Mouse (Mus musculus): ENCODE measurements around the gene Pappa. TPM values are rescaled to one million over a fixed set of nuclear protein-coding genes. Genes with fewer than 3 reads are reported as not detected.

Pappa gene
- total and polyA plus RNA-seq, 3 experiments: not detected

DNA sequence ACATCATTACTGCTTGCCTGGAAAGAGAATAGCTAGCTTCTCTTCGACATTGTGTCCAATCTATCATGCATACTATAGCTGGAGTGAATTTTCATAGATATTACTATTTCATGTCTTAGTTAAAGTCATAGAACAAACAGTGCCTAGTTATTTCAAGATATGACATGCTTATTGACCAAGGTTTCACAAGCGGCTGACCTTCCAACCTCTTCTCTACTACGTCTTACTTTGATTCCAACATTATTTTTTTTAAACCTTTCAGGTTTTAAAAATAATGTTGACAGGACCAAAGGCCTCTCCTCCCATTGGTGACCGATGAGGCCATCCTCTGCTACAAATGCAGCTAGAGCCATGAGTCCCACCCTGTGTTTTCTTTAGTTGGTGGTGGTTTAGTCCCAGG, 255.5 kb downstream of the Pappa start:
- Histone ChIP-seq H3K4me1 (ENCODE audit: control insufficient read depth in 1 of 2, insufficient read depth in 2 of 2, low read length in 2 of 2) (no peaks in the 10 kb centered on the region), H3K27ac (ENCODE audit: control insufficient read depth, low read depth, low read length) (no peak overlapping the region), H3K36me3 (ENCODE audit: control insufficient read depth in 1 of 2, insufficient read depth in 2 of 2, low read length in 2 of 2) (no peaks in the 10 kb centered on the region), H3K4me3 (ENCODE audit: control insufficient read depth in 1 of 2, insufficient read depth in 1 of 2, low read depth in 2 of 2, low read length in 2 of 2) (no peak overlapping the region), H3K9ac (ENCODE audit: control insufficient read depth, low read depth, low read length, poor library complexity, severe bottlenecking) (no peak overlapping the region), H3K9me3 (replicated peaks; ENCODE audit: insufficient read depth, low read length) (no peaks in the 10 kb centered on the region), H3K79me2 (ENCODE audit: control insufficient read depth, insufficient read depth, low read length, poor library complexity) (no peaks in the 10 kb centered on the region), H3K27me3 (ENCODE audit: control insufficient read depth in 1 of 2, insufficient read depth in 2 of 2, low read length in 2 of 2) (no peaks in the 10 kb centered on the region)
- DNase-seq (ENCODE audit: low read depth, low spot score): no peak
- TF ChIP-seq MXI1 (IDR thresholded peaks at IDR 0.05; ENCODE audit: low read depth, low read length): no peak
- no peak for TF ChIP-seq NRF1 (IDR thresholded peaks at IDR 0.05; ENCODE audit: insufficient read depth, low read depth, low read length, poor library complexity, severe bottlenecking)
- no peak for TF ChIP-seq CTCF (IDR thresholded peaks at IDR 0.05 in 2 of 3, conservative IDR thresholded peaks at IDR 0.05 in 1 of 3; ENCODE audit: control insufficient read depth in 1 of 3, insufficient read depth in 1 of 3, low read depth in 2 of 3, low read length in 3 of 3, poor library complexity in 1 of 3, severe bottlenecking in 1 of 3)

DNA sequence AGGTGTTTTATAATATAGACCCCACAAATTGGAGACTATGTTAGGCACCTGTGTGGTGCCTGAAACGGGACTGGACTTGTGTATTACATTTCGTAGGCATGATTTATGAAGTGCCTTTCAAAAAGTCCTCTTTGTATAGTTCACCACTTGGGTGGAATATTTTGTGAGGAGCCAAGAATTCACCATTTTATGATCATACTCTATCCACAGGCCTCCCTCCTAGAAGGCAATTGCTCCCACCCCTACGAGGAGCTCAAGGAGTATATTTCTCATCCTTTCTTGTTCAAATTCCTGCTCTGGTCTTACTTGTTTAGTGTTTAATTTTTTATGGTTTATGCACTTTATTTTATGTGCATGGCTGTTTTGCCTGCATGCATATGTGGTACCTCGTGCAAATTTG, 259.1 kb downstream of the Pappa start:
- no peaks in the 10 kb centered on the region for H3K4me1 ChIP-seq (ENCODE audit: control insufficient read depth in 1 of 2, insufficient read depth in 2 of 2, low read length in 2 of 2)
- H3K9me3 ChIP-seq (replicated peaks; ENCODE audit: insufficient read depth, low read length): no peaks in the 10 kb centered on the region
- no peak for DNase-seq (ENCODE audit: low read depth, low spot score)
- H3K4me3 ChIP-seq (ENCODE audit: control insufficient read depth in 1 of 2, insufficient read depth in 1 of 2, low read depth in 2 of 2, low read length in 2 of 2): no peak overlapping the region
- H3K9ac ChIP-seq (ENCODE audit: control insufficient read depth, low read depth, low read length, poor library complexity, severe bottlenecking): no peak overlapping the region
- H3K27ac ChIP-seq (ENCODE audit: control insufficient read depth, low read depth, low read length): no peak overlapping the region
- H3K27me3 ChIP-seq (ENCODE audit: control insufficient read depth in 1 of 2, insufficient read depth in 2 of 2, low read length in 2 of 2): no peaks in the 10 kb centered on the region
- no peak for TF ChIP-seq RCOR1 (IDR thresholded peaks at IDR 0.05; ENCODE audit: low read depth, low read length)
- TF ChIP-seq NELFE (IDR thresholded peaks at IDR 0.05; ENCODE audit: low read depth, low read length): no peak
- TF ChIP-seq GATA1 (IDR thresholded peaks at IDR 0.05; ENCODE audit: low read depth, low read length): no peak
- no peak for TF ChIP-seq RAD21 (IDR thresholded peaks at IDR 0.05; ENCODE audit: low read depth, low read length)
- no peak for TF ChIP-seq JUND (IDR thresholded peaks at IDR 0.05; ENCODE audit: low read depth, low read length)
- no peak for TF ChIP-seq KAT2A (conservative IDR thresholded peaks at IDR 0.05; ENCODE audit: low read depth, low read length)
- TF ChIP-seq CHD2 (IDR thresholded peaks at IDR 0.05; ENCODE audit: low read length): no peak
- no peak for TF ChIP-seq ELF1 (IDR thresholded peaks at IDR 0.05; ENCODE audit: low read depth, low read length)
- no peak for TF ChIP-seq MEF2A (IDR thresholded peaks at IDR 0.05; ENCODE audit: extremely low read depth, insufficient replicate concordance, low read depth, low read length, poor library complexity, severe bottlenecking)
- no peak for TF ChIP-seq ETS1 (IDR thresholded peaks at IDR 0.05; ENCODE audit: low read depth, low read length)
- no peak for TF ChIP-seq MYB (IDR thresholded peaks at IDR 0.05; ENCODE audit: low read depth, low read length)
- H3K79me2 ChIP-seq (ENCODE audit: control insufficient read depth, insufficient read depth, low read length, poor library complexity): no peaks in the 10 kb centered on the region
- H3K36me3 ChIP-seq (ENCODE audit: control insufficient read depth in 1 of 2, insufficient read depth in 2 of 2, low read length in 2 of 2): no peaks in the 10 kb centered on the region

DNA sequence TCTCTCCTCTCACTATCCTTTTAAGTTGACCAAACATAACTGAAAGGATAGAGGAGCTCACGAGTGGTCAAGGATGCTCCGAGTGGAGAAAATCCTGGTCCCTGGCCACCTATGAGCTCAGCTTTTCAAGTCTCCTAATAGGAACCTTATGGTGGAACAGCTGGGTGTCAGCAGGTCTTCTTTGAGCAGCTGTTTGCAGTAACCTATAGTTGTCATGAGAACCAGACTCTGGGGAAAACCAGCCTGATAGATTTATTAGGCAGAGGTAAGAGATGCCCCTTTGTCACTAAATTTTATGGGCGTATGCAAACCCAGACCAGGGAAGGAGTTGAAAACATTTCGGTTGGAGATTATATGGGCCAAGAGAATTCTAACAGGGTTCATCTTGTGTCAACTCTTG, 267.0 kb downstream of the Pappa start:
- Histone ChIP-seq H3K79me2 (ENCODE audit: control insufficient read depth, insufficient read depth, low read length, poor library complexity) (no peaks in the 10 kb centered on the region), H3K4me1 (ENCODE audit: control insufficient read depth in 1 of 2, insufficient read depth in 2 of 2, low read length in 2 of 2) (no peaks in the 10 kb centered on the region), H3K36me3 (ENCODE audit: control insufficient read depth in 1 of 2, insufficient read depth in 2 of 2, low read length in 2 of 2) (no peaks in the 10 kb centered on the region)
- TF ChIP-seq TBP (IDR thresholded peaks at IDR 0.05; ENCODE audit: low read depth, low read length) (no peak), MYC (IDR thresholded peaks at IDR 0.05; ENCODE audit: low read depth, low read length) (no peak), RCOR1 (IDR thresholded peaks at IDR 0.05; ENCODE audit: low read depth, low read length) (no peak), MEF2A (IDR thresholded peaks at IDR 0.05; ENCODE audit: extremely low read depth, insufficient replicate concordance, low read depth, low read length, poor library complexity, severe bottlenecking) (no peak), UBTF (IDR thresholded peaks at IDR 0.05; ENCODE audit: borderline replicate concordance, insufficient read depth, low read depth, low read length) (no peak), SIN3A (IDR thresholded peaks at IDR 0.05; ENCODE audit: low read length) (no peak), E2F4 (IDR thresholded peaks at IDR 0.05; ENCODE audit: borderline replicate concordance, low read depth, low read length) (no peak), KAT2A (conservative IDR thresholded peaks at IDR 0.05; ENCODE audit: low read depth, low read length) (no peak), USF2 (IDR thresholded peaks at IDR 0.05; ENCODE audit: borderline replicate concordance in 1 of 2, insufficient read depth in 1 of 2, low read depth in 1 of 2, low read length in 2 of 2) (no peak), POLR2AphosphoS5 (IDR thresholded peaks at IDR 0.05; ENCODE audit: borderline replicate concordance, low read depth, low read length) (no peak), BHLHE40 (IDR thresholded peaks at IDR 0.05; ENCODE audit: borderline replicate concordance, low read depth, low read length) (no peak), MAZ (IDR thresholded peaks at IDR 0.05; ENCODE audit: low read depth, low read length) (no peak), USF1 (IDR thresholded peaks at IDR 0.05; ENCODE audit: low read depth, low read length) (no peak), TAL1 (IDR thresholded peaks at IDR 0.05; ENCODE audit: low read length) (no peak), ZNF384 (IDR thresholded peaks at IDR 0.05; ENCODE audit: low read depth, low read length) (no peak), MXI1 (IDR thresholded peaks at IDR 0.05; ENCODE audit: low read depth, low read length) (no peak)

More for the DNA sequence above, 267.0 kb downstream of the Pappa start:
- DNase-seq (ENCODE audit: low read depth, low spot score): no peak
- no peak overlapping the region for H3K4me3 ChIP-seq (ENCODE audit: control insufficient read depth in 1 of 2, insufficient read depth in 1 of 2, low read depth in 2 of 2, low read length in 2 of 2)
- H3K9me3 ChIP-seq (replicated peaks; ENCODE audit: insufficient read depth, low read length): no peaks in the 10 kb centered on the region
- H3K27ac ChIP-seq (ENCODE audit: control insufficient read depth, low read depth, low read length): no peak overlapping the region
- no peak overlapping the region for H3K9ac ChIP-seq (ENCODE audit: control insufficient read depth, low read depth, low read length, poor library complexity, severe bottlenecking)
- no peaks in the 10 kb centered on the region for H3K27me3 ChIP-seq (ENCODE audit: control insufficient read depth in 1 of 2, insufficient read depth in 2 of 2, low read length in 2 of 2)
